Mouse (Mus musculus) megakaryocyte progenitor cell, adult 5-6 weeks (primary cell): ENCODE data around the gene Sos2. TPM values are rescaled to one million over a fixed set of nuclear protein-coding genes. Genes with fewer than 3 reads are reported as not detected.
"Not testable (repeated sequence)": the region's sequence is repeated elsewhere in the genome, so short reads cannot be mapped to it uniquely, and the experiment has no call there.

ENCODE experiments used
- ATAC-seq: replicated peaks from 2 replicates; pipeline ENCODE4 v1.8.0; 2016; ENCODE audit warnings: mild to moderate bottlenecking, moderate TSS enrichment, inconsistent platforms; ENCODE audit not compliant: poor library complexity
- total RNA-seq, 2 experiments: library from RNA; stranded (forward) in 1 of 2; stranded (reverse) in 1 of 2; fragments of 157-497, 149-512 nt in 1 of 2; fragments of 200-1000 nt in 1 of 2; gene quantifications; 2 replicates each; pipeline versions ENCODE4 v1.2.3 to v1.2.4; 2015 to 2017

Sos2 gene
- total RNA-seq, 2 experiments from 2014 or later: 25.5 to 47.1 TPM

DNA sequence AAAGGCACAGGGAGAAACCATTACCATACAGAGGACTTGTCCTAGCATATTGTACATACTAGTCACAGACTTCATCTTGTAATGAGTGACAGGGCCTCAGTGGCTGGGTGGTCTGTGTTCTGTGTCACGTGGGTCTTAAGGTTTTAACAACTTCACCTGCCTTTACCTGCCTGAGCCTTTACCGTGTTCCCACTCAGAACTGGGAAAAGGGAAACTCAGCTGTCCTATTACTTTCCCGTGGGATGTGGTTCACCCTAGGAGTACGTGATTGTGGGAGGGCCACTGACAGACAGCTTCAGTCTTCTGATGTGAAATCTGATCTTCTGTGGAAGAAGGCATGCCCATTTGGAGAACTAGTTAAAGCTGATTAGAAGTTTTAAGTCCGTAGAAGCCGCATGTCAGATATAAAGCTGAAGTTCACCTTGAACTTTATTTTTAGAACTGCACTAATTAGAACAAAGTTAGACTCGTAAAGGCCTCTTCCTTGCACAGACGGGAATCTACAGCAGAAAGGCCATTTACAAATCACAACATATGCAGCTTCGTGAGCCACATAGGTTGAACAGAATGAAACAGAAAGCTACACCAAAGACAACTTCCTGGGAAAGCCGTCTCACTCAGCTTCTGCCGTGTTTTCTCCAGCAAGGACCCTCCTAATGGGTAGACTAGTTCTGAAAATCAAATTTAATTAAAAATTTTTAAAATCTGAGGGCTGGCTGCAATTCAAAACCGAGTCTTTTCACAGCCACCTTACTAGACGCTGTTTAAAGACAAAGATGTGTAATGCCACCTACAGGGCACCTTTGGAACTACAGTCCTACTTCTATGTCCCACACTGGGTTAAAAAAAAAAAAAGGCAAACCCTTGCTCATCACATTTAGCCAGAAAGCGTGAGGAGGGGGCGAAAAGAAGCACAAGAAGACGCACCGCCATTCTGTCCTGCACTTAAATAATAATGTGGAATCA, 107.5 kb downstream of the Sos2 start:
- ATAC-seq: peak; percentile 79

DNA sequence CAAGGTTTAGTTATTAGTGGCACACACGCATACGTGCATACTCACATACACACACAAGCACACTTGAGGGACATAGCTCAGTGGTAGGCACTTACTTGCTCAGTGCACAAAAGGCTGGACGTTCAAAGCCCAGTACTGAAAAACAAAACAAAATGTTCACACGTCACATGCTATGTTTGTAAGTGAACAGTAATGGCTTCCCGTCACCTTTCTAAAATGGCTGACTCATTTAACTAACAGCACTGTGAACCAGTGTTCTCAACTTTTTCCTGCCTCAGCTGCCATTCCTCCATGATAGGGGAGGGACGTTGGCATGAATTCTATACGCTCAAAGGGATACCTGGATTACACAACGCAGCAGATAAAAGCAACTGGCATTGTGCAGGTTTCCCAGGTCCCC, 108.4 kb downstream of the Sos2 start:
- ATAC-seq: no peak

DNA sequence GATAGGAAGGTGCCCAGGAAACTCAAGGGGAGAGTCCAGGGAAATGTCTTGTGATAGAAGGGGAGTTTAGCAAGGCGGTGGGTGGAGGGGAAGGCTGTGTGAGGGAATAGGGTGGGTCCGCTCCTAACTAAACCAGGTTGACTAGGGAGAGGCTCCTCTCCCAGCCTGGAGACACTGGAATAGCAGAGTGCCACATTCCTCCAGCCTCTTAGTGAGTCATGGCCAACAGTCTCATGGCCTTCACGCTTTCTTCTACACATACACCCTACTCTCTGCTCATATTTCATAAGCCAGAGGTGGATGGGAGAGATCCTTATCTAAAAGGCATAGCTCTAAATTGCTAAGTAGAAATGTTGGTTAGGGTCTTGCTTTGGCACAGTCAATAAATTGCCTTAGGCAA, 111.7 kb downstream of the Sos2 start:
- no peak for ATAC-seq

DNA sequence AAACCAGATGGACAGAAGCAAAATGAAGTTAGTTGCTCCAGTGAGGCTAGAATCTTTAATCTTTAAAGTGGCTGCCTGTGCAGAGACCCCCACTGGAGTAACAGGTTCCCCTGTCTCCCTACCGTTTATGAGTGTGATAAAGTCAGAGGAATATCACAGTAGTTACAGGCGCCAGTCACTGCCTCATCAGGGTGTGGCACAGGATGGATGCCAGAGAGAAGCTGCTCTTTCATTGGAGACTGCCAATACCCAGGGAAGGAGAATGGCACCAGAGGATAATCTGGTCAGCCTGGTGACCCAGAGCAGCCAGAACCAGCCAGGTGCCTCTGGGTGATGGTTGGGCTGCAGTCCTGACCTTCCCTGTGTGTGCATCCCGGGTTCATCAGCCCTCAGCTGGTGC, 113.4 kb downstream of the Sos2 start:
- ATAC-seq: peak; percentile 45

DNA sequence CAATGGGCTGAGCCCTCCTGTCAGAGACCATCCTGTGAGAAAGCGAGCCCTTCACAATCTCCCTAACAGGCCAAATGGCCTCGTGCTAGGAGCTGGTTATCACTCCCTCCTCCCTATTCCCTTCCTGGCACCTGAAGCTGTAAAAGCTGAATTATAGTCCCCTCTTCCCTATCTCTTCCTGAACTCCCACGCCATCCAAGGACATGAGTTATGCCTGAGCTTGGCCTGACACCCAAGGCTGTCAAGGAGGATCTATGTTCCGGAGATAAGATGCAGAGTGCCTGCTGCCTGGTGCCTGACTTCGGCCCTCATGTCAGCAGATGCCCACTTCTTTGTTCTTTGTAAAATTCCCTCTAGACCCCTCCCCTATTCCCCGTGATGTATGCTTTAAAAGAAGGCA, 120.6 kb downstream of the Sos2 start:
- ATAC-seq: not testable (repeated sequence)

DNA sequence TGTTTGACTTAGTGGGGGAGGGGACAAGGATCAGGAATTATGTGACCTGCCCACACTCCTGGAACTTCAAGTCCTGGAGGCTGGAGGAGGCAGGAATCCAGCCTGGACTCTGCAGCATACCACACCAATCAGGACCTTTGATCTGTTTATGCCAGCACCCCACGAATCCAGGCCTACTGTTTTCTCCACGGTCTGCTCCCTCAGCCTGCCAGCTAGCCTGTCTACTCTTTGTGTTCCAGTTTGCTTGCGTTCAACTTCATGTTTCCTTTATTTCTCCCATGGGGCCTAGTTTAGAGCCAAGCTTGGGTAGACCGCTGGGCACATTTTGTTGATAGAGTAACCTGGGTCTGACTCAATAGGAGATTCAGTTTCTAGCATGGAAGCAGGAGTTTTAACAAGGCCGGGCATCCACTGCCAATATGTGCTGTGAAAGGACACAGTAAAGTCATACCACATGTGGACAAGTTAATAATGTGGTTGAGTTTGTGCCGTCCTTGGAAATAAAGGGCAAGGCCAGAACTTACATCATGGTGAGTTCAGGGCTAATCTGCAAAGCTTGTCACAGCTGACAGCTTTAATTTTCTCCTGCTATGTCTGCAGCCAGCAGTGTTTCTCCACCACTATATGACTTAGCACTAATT, 125.3 kb downstream of the Sos2 start:
- ATAC-seq: no peak

DNA sequence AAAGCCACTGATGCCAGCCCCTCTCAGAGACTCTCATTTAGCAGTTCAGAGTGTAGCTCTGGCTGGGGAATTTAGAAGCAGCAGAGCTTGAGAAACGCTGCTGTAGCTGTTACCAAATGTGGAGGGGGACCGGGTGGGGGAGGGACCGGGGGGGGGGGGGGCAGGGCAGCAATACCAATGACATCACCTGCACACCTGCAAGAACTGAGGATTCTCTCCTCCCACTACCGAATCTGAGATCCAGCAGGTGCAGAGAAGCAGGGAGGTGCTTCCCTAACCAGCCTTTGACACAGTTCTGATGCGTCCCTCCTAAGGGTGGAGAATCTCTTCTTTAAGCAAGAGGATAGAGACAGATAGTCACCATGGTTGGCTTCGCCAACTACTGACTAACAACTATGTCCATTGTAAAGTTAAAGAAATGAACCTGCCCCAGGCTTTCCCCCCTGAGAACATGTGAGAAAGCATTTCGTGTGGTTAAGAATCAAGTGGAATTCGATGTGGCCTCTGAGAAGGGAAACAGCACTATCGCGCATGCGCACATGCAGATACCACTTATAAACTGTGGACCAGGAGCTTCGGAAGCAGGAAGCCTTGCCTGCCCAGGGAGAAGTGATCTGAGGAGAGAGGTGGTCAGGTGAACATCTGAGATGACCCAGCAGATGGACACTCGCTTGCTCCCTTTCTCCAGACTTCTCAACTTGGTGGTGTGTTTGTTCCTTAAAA, 136.0 kb downstream of the Sos2 start:
- no peak for ATAC-seq

DNA sequence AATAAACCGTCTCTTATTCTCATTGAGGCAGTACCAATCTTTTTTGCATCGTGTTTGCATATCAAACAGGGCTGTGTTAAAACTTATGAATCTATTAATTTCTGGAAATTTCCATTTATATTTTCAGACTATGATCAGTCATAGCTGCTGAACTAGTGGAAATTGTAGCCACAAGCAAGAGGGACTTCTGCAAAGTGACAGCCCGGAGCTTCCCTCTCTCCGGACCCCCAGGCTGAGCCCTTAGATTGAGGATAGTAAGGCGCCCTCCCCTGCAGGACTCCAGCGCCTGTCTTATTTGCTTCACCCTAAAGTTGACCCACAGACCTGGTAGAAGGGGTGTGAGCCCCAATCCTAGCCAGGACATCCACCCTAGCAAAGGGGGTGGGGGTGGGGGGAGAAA, 136.7 kb downstream of the Sos2 start:
- no peak for ATAC-seq

DNA sequence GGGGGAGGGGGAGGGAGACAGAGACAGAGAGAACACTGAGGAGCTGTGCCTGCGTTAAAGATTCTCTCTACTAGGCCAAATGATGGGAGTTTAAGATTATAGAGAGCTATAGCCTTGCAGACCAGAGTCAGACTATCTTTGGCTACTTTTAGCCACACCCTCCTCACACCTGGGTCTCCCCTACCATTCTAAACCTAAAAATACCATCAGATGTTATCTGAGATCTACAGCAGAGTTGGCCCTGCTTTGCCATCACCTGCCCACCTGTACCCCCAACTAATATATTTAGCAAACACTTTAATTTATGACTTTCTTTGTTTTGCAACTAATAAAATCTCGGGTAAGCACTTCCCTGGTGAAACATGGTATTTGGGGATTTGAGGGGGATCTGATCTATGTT, 137.1 kb downstream of the Sos2 start:
- ATAC-seq: no peak

DNA sequence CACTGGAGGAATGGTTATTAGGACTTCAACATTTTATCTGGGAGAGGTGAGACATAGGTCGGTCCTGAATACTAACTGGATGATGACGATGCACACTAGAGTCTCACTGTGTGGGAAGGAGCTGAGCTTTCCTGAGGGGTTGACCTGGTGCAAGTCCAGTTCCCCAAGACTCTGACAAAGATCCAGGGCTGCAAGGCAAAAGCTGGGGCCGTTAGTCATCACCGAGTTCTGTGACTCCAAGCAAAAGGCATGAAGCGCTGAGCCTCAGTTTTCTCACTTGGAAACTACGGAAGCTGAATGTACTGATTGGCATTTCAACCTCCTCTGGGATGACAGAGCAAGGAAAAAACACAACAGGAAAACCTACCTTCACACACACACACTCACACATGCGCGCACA, 139.3 kb downstream of the Sos2 start:
- no peak for ATAC-seq

DNA sequence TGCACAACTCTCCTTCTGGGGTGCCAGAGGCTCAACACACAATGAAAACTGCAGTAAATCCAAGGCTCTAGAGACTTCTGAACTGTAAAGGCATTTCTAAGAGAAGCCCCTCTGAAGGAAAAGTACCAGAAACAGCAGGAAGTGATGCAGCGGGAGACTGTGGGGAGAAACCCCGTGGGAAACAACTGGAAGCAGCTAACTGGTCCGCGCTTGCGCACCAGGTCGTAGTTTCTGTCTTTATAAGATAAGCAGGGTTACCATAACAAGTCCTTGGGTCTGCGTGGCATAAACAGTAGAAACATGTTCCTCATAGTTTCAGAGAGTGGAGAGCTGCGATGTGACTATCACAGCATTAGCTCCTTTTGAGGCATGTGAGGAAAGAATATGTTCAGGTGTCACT, 140.0 kb downstream of the Sos2 start:
- ATAC-seq: peak; percentile 49

DNA sequence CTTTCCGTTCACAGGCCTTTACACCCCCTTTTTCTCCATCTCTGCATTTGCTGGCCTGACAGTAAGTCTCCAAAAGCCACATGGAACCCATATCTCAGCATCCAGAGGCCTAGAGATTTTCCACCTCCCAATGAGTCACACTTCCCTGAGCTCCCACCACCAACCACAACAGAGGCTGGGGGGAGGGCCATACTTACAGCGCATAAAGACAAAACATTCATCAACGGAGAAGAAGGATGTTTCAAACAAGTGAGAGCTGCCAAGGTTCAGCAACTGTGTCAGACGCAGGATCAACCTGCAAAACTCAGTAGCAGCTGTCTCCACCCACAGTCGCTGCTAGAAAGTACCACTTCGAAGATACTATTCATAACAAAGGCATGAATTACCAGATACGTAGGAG, 142.3 kb downstream of the Sos2 start:
- peak; percentile 39 for ATAC-seq

DNA sequence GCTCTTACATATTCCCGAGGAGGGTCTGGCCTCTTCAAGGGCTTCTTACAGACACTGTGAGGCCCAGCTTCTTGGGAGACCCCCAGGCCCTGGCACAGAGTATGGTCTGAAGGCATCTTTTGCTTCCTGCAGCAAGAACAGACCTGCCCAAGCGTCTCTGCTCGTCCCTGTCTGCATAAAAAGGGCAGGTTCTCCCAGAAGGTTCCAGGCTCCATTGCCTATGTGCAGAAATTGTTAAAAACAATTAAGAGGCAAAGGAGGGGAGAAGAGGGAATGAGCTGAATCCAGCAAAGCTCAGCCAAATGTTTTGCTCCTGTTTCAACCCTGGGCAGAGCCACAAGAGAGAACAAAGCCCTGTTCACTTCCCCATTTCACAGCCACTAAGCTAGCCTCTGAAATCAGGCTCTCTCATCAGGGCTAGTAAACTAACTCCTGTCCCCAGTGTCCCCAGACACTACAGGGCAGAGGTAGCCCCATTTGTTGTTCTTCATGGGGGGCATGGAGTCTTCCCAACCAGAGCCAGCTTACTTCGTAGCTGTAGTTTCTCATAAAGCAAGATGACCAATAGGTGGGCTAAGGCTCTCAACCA, 143.2 kb downstream of the Sos2 start:
- peak; percentile 38 for ATAC-seq

DNA sequence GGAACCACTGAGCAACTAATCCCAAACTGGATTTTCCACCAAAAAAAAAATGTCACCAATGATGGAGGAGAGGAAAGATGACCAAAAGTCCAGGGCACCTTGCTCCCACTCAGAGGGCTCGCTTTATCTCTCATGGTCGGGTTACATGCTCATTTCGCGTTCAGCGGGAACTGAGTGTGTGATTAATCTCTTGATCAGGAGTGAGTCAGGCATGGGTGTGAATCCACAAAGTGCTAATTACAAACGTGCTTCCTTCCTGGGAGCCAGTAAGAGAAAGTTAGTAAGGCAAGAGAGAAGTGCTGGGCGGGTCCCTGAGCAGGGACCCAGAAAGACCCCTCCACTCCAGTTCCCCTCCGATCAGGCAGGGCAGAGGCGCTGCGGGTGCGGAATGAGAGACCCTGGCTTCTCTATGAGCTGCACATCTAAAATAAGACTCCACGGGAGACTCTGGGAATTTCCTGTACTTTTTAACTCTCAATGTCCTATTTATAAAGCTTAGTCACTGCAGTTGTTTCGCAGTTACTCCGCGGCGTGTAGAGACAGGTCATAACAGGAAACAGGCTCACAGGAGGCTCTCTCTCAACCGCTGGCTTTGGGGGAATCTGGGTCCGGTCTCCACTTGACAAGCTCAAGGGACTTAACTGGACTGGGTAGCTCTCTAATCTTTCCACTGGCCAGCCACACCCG, 143.8 kb downstream of the Sos2 start:
- ATAC-seq: peak; percentile 51

DNA sequence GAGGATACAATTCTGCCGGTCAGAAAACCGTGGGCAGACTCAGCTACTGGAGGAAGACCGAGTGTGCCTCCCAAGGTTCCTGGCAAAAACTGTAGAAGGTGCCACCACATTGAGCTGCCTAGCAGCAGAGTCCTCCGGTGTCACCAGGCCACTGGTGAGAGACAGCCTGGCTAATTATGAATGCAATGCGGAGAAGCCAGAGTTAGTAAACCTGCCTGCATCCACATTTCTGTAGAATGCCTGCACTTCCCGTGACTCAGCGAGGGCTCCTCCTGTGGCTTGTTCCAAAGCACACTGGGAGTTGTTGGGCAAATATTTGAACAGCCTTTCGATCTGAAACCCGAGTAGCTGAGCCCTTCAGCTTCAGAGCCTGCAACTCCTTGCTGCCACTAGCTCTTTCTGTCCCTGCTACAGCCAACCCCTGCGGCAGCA, 144.4 kb downstream of the Sos2 start:
- ATAC-seq: no peak; the same call in 1 of the 2 replicates

DNA sequence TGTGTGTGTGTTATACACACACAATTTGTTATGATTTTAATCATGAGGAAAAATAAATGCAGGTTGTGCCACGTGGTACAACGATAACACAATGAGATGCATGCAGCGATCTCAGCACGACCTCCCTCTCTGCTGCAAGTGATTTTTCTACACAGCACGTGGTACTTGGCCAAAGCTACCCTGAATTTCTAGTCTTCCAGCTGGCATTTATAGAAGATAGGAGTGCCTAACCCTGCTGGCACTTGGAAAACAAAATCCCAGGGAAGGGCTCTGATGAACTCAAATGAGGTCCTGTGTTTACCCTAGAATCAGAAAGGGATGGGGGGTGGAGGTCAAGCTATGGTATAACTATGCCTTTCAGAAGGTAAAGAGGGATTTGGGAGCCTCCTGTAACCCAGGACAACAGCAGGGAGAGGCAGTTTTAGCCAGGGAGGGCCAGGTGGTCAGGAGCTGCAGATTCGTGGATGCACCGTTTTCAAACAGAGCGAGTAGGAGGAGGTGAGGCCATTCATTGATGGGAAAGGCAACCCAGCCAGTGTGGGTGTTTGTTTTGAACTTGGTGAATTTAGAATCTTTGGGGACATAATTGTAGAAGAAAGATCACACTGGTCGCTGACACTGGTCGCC, 144.9 kb downstream of the Sos2 start:
- no peak for ATAC-seq
